Mouse (Mus musculus): ENCODE measurements at regions not wholly inside any gene's neighbourhood (a gene's known extent, or its start where the extent isn't known, plus 50 kb on each side); places are given as distances from the start of the nearest gene placed in this dataset.

- DNase-seq (ENCODE audit: low spot score in 2 of 2) = no peak
These were observed 125.2 kb upstream of the Tnfaip3 start for GRCm38 (mm10) chr10:19140628-19141027.

GRCm38 (mm10) chr10:19139234-19139633 is 123.8 kb upstream of the Tnfaip3 start:
- no peak for DNase-seq (ENCODE audit: low spot score in 2 of 2)

GRCm38 (mm10) chr10:19138258-19138657 is 122.8 kb upstream of the Tnfaip3 start:
- DNase-seq (ENCODE audit: low spot score in 2 of 2) = peak in 1 of 2 experiments; percentile 9

DNA sequence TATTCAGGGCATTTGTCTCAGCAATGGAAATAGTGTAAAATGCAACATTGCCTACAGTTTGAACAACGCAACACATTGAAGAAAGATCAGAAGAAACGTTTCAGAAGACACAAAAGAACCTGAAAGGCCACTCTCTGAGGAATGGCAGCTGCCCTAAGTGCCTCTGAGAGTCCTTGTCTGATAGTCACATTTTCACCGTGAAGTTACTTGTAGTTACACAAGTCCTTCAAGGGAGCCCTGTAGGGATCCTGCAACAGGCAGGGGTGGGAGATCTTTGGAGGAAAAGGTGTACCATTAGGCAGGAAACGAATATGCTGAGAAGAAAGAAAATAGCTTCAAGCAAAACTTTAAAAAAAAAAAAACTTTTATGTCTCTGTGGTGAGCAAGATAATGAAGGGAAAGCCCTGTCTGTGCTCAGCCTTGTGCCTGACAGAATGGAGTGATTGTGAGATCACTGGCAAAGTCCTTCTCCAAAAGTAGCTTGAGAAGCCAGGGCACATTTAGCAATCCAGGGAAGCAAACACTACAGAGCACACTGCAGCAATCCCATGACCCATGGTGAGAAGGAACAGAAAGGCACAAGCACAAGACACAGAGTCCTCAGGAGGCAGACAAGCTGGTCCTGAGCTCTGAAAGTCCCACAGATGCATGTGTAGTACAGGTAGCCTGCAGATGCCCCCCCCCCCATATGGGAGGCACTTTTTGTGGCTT is 112.3 kb upstream of the Tnfaip3 start:
- DNase-seq (ENCODE audit: low spot score in 2 of 2) = no peak

GRCm38 (mm10) chr10:19126922-19127321 is 111.5 kb upstream of the Tnfaip3 start:
- DNase-seq (ENCODE audit: low spot score in 2 of 2) = no peak

DNA sequence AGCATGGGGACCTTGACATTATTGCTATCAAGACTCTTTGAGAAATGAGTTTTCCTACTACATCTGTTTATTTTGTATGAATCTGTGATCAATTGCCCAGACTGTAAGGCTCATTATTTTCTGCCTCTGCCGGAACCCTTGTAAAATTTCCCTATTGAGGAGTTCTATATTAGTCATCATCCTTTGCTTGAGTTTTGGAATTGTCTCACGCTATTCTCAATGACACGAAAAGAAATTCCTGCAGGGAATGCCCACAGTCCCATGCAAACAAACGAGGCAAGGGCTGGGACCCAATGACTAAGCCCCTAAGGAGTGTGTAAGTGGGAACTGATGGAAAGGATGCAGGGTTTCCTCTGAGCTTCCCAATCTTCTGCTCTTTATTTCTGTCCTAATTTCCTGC is 111.0 kb upstream of the Tnfaip3 start:
- DNase-seq (ENCODE audit: low spot score in 2 of 2) = no peak

- DNase-seq (ENCODE audit: low spot score in 2 of 2) = no peak
These were observed 108.2 kb upstream of the Tnfaip3 start for GRCm38 (mm10) chr10:19123691-19124090.

DNA sequence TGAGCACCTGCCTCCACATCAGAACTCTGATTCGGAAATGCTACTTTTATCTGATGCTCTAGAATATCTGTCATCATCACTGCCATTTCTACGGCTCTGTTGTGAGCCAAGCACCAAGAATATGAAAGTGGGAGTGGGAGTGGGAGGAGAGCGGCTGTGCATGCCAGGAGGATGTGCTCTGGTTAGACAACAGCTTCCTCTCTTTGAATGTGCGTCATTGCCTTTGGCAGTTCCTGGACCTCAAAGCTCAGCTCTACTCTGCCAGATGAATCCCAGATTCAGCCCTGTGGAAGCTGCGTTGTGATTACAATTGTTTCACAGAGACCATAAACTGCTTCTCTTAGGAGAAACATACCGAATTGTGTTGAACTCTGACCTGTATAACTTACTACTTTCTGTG is 106.8 kb upstream of the Tnfaip3 start:
- DNase-seq (ENCODE audit: low spot score in 2 of 2) = no peak

DNA sequence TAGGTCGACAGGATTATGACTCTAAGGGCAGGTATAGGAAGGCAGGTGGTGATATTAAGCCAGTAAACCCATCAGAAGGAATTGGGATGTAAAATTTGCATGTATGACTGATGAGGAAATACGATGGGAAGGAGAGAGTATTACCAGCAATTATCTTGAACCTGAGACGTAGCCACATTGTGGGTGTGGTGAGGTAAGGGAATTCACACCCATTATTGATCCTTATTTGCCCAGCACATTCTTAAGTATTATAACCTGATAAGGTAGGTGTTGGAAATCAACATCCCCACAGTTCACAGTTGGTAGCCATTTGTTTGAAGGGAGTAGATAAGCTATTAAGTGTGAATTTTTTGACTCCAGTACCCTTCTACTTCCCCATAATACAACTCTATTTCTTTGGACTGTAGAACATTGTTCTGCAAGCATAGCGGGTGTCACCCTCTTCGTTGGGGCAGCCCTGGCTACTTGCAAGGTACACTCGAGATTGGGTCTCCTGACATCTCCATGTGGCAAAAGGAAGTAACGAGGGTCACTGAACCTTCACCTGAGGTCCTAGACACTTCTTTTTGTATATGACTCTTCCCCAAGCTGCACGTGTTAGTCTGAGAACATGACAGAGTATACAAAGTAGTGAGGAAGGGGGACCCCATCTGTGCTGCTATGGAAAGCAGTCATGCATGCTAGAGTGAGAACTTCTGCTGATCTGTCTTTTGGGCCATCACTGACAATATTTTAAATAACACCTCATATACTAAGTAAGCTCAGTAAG is 104.0 kb upstream of the Tnfaip3 start:
- DNase-seq (ENCODE audit: low spot score in 2 of 2) = no peak

GRCm38 (mm10) chr10:19118569-19119280 is 103.3 kb upstream of the Tnfaip3 start:
- DNase-seq (ENCODE audit: low spot score in 2 of 2) = no peak

DNA sequence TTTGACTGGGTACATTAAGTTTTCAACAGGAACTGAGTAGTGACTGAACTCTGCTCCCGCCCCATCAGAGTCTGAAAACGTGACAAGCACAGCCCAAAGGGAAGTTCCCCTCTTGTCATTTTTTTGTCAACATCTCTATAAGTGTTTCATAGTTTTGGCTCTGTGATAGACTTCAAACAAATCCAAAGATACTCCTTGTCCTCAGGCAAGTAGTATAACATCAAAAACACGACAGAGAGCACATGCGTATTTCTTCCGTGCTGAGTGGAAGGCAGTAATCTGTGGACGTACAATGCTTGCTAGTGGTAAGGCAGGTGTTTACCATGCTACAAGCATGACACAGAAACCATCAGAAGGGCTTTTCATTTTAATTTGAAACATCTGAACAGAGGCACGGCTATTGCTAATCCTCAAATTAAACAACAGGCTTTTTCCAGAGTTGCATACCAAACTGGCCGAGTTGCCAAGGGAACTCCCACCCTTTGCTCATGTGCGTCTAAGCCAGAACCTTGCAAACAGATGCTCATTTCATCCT is 101.7 kb upstream of the Tnfaip3 start:
- no peak for DNase-seq (ENCODE audit: low spot score in 2 of 2)

DNA sequence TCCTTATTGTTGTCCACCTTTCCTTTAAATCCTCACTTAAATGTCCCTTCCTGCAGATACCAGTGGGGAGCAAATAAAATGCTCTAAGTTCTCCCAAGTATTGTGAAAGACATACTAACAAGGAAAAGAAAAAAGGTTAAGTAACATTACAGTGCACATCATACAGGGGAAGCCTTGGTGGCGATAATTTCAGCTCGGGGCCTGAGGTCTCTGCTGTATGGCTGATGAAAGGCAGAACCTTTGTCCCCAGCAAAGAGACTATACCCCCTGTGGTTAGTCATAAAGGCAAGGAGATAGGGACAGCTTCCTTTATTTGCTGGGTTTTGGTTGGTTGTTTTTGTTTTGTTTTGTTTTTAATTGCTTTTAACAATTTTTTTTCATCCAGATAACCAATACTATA is 97.0 kb upstream of the Tnfaip3 start:
- no peak for DNase-seq (ENCODE audit: low spot score in 2 of 2)

GRCm38 (mm10) chr10:19105231-19105681 is 89.8 kb upstream of the Tnfaip3 start:
- no peak for DNase-seq (ENCODE audit: low spot score in 2 of 2)

- DNase-seq (ENCODE audit: low spot score in 2 of 2) = no peak
These were observed 89.3 kb upstream of the Tnfaip3 start for GRCm38 (mm10) chr10:19104671-19105203.

DNA sequence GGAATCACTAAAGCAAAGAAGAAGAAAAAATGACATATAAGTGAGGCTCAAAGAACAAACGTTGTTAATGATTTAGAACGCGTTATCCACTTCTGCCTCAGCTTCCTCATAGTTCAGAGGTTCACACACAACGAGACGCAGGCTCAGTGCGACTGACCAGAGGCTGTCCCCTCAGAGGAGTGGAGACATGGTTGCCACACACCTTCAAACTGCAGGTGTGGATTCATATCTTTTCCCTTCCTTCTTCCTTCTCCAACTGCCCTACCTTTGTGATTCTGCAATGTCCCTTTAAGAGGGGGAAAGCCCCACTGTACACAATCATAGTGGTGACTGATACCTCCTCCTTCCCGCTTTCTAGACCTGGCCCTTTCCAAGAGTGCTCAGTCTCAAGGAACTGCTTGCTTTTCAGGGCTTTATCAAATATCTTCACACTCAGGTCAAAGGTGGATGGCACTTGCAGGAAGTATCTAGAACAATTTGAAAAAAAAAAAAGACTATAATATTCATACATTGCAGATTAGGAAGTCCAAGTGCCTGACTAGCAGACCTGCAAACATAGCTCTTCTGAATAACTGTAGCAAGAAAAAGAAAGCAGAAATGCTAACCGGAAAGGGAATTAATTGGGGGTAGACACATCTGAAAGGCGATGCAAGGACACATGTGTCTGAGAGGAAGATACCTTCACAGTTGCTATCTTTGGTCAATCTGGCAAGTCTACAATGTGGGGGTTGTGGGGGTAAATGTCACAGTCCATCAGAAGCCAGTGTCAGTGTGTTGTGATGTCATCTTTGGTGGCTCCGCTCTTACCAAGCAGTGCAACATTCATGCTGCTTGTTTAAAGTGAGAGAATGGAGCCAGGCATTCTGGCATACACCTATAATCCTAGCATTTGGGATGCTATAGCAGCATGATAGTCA is 84.2 kb upstream of the Tnfaip3 start:
- no peak for DNase-seq (ENCODE audit: low spot score in 2 of 2)

DNA sequence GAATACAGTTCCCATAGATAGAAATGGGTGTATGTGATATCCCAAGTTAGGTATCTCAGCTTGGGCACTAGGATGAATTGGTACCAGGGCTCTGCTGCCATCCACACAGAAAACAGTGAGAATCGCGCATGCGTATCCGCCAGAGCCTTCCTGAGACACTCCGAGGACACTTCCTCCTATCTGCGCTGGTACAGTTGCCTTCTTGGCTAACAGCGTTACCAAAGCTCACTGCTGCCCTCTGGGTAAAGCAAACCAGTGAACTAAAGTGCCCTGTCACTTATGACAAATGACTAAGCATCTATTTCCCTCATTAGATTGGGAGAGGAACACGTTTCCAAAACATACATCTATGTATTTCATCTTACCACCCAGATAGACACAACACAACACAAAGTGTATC is 78.8 kb upstream of the Tnfaip3 start:
- DNase-seq (ENCODE audit: low spot score in 2 of 2) = peak in 1 of 2 experiments; percentile 6

DNA sequence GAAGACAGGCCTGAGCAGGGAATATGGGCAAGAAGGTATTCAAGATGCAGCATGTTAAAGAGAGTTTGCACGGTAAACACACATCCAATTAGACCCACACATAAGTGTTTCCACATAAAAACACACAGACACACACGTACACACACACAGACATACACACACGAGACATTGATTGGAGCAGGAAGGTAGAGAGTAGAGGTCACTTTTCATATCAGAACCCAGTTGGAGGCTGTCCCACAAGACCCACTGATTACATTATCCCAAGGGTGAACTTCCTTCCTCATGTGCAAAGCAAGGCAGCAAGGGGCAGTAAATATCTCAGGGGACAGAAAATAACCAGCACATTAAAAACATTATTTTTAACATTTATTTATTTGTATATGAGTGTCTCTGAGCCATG is 78.2 kb upstream of the Tnfaip3 start:
- DNase-seq (ENCODE audit: low spot score in 2 of 2) = no peak

- no peak for DNase-seq (ENCODE audit: low spot score in 2 of 2)
These were observed 76.5 kb upstream of the Tnfaip3 start for GRCm38 (mm10) chr10:19091949-19092348.

DNA sequence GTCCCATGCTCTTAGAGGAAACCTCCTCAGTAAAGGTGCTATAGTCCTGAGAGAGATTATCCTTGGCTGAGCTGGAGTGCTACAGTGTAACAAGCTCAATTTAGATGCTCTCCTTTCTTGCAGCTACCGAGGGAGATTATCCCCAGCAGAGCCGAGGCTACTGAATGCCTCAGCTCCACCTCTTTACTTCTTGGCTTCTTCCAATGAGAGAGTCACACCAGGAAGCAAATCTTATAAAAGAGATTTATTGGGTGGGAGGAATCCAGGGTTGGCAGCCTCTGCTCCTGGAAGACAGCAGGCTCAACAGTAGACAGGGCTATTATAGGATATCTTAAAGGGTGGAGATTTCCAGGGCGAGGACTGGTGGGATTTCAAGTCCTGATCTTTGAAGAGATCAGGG is 75.7 kb upstream of the Tnfaip3 start:
- DNase-seq (ENCODE audit: low spot score in 2 of 2) = no peak

DNA sequence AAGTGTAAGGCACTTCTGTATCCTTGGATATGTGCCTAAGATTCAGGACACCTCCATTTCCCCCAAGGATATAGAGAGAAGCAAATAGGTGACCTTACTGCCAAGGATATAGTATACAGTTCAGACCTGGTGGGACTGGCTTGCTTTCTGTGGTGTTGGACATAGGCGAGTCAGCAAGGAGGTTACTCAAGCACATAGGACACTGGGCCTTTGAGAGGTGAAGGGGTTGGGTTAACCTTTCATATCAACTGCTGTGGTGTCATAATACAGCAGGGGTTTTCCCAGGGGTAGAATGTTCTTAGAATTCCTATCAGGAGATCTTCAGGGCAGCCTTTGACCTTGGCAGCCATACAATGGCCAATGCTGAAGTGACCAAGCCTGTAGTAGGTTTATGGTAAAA is 71.5 kb upstream of the Tnfaip3 start:
- no peak for DNase-seq (ENCODE audit: low spot score in 2 of 2)

- DNase-seq (ENCODE audit: low spot score in 2 of 2) = no peak
These were observed 66.7 kb upstream of the Tnfaip3 start for GRCm38 (mm10) chr10:19082136-19082535.
